Mouse (Mus musculus): ENCODE data around the gene Apba3. TPM values are rescaled to one million over a fixed set of nuclear protein-coding genes. Genes with fewer than 3 reads are reported as not detected.

Apba3 gene
- polyA plus RNA-seq, 1 experiment from 2014 or later, result 55.5 TPM

DNA sequence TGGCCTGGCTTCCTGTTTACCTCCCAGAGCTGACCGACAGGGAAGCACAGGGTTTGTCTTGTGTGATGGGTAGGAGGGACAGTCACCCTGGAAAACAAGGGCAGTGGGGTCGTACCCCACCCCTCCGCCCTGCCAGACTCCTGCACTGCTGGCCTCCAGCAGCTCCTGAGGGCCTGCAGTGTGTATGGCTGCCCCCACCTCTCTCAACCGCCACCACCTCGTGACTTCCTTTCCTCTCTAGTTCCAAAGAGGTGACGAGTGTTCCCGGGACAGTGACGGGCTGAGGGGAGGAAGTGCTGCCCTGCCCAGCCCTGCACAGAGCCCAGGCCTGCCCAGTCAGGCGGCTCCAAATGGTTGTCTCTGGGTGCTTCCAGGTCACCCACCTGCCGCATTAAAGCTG, 31.1 kb downstream of the Apba3 start:
- WGBS, result 80% methylated on average over 10 of the region's 10 CpGs
- no peak for DNase-seq (ENCODE audit: low spot score)
- H3K36me3 ChIP-seq, result peaks cover 37% of the 10 kb centered on the region
- H3K4me3 ChIP-seq, result no peak overlapping the region
- no peaks in the 10 kb centered on the region for H3K9me3 ChIP-seq (replicated peaks)
- 0 out of 2 replicates have a peak overlapping the region, but pooled peaks have one; percentile 7 for H3K27ac ChIP-seq (replicated peaks)
- peaks cover 84% of the 10 kb centered on the region for H3K4me1 ChIP-seq
- no peaks in the 10 kb centered on the region for H3K27me3 ChIP-seq (ENCODE audit: low read depth, poor library complexity, severe bottlenecking)

DNA sequence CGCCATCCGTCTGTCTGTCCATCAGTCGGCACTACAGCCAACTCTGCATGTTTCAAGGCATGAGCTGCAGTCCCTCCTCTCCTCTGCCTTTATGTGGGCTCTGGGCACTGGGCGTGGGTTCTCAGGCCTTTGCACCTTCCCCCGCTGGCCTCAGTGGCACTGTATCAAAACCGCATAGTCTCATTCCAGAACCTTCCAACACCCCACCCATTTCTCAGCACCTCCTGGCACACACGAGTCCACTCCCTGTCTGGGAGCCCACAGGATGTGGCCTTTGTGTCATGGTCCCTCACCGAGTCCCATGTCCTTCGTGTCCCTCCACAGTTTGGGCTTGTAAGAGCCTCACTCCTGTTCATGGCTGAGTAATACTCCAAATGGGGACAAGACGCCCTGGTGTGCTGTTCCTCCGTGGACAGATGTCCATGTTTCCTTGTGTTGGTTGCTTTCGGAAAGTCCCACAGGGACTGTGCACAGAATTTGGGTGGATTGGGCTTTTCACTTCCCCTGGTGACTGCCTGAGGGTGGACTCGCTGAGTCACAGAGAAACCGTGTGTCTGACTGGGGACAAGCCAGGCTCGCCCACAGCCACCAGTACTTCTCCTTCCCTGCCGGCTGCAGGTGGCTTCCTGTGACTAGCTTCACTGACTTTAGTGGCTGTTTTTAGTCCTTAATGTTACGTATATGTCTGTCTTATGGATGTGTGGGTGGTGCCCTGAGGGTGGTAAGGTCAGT, 31.8 kb downstream of the Apba3 start:
- no peak for DNase-seq (ENCODE audit: low spot score)
- 94% methylated on average over 17 of the region's 17 CpGs for whole genome bisulfite sequencing
- Histone ChIP-seq H3K36me3 (peaks cover 37% of the 10 kb centered on the region), H3K4me1 (peaks cover 87% of the 10 kb centered on the region), H3K9me3 (replicated peaks) (no peaks in the 10 kb centered on the region), H3K4me3 (no peak overlapping the region; the same call in 1 of the 2 replicates), H3K27ac (replicated peaks) (no peak overlapping the region), H3K27me3 (ENCODE audit: low read depth, poor library complexity, severe bottlenecking) (no peaks in the 10 kb centered on the region)

DNA sequence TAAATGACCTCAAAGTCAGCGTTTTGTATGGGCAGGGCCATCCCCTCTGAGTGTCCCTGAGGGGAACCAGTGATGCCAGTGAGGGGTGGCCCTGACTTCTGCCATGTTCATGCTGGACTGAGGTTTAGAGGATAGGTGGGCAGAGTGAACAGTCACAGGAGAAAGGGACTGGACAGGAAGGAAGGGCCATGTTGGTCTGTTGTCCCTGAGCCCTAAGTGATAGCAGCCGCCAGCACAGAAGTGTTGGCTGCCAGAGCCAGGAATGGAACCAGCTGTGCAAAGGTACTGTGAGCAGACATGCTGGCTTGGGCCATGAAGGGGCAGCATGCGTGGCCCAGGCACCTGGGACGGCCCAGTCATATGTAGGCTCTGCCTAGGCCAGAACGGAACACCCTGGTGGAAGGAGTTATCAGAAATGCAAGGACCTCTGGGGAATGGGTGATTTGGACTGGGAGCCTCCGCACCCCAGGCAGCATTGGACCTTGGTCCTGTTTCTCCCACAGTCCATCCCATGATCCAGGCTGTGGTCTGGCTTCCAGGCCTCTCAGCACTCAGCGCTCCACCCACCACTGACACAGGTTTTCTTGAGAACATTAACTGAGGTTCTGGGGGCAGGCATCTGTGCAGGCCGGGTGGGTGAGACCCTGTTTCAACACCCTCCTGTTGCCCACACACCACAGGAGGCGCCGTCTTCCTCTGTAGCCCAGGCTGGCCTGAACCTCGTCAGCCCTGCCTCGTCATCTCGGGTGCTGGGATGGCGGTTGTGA, 33.0 kb downstream of the Apba3 start:
- H3K27me3 ChIP-seq (ENCODE audit: low read depth, poor library complexity, severe bottlenecking), result no peaks in the 10 kb centered on the region
- no peak overlapping the region for H3K4me3 ChIP-seq
- H3K9me3 ChIP-seq (replicated peaks), result no peaks in the 10 kb centered on the region
- no peak for DNase-seq (ENCODE audit: low spot score)
- 92% methylated on average over 14 of the region's 14 CpGs for WGBS
- H3K27ac ChIP-seq (replicated peaks), result peak overlapping the region; percentile 52; the same call in 1 of the 2 replicates
- H3K36me3 ChIP-seq, result peaks cover 39% of the 10 kb centered on the region
- H3K4me1 ChIP-seq, result peaks cover 85% of the 10 kb centered on the region

DNA sequence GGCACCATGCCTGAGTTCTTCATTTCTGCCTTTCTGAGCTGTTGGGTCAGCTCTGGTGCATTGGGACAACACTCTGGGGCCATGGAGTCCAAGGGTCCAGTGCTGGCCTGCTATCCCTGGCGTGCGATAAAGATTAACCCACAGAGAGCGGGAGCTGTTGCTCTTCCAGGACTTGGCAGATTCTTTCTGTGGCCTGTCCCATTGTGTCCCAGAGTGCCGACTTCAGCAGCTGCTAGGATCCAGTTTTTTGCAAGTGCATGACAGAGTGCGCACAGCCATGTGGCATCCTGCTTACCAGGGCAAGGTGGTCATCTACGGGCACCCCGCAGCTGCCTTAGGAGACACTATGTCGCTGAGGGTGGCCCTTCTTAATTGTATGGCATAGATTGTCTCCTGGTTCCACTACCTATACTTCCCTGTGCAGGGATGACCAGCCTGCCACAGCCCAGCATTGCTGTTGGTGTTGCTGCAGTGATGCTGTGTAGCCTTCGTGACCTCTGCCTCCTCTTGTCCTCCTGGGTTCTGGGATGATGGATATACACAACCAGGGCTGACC, 33.7 kb downstream of the Apba3 start:
- no peaks in the 10 kb centered on the region for H3K9me3 ChIP-seq (replicated peaks)
- H3K36me3 ChIP-seq, result peaks cover 43% of the 10 kb centered on the region
- H3K4me1 ChIP-seq, result peaks cover 81% of the 10 kb centered on the region
- WGBS, result 88% methylated on average over 9 of the region's 9 CpGs
- H3K27me3 ChIP-seq (ENCODE audit: low read depth, poor library complexity, severe bottlenecking), result no peaks in the 10 kb centered on the region
- H3K4me3 ChIP-seq, result no peak overlapping the region
- no peak for DNase-seq (ENCODE audit: low spot score)
- 0 out of 2 replicates have a peak overlapping the region, but pooled peaks have one; percentile 52 for H3K27ac ChIP-seq (replicated peaks)

DNA sequence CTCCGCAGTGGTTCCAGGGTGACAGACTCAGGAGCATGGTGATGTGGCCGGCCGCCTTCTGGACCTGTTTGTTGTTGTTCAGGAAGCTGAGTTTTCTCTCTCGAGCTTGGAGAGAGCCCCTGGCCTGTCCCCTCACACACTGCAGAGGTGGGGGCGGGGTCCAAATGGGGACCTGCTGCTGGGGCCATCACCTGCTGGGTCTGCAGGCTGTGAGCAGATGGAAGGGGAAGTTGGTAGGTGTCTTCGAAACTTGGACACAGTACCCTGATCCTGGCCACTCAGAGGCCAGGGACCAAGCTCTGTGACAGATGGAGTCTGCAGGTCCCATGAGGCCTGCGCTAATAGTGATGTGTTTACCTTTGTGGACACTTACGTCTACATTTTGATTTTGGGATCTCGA, 34.6 kb downstream of the Apba3 start:
- no peak for DNase-seq (ENCODE audit: low spot score)

DNA sequence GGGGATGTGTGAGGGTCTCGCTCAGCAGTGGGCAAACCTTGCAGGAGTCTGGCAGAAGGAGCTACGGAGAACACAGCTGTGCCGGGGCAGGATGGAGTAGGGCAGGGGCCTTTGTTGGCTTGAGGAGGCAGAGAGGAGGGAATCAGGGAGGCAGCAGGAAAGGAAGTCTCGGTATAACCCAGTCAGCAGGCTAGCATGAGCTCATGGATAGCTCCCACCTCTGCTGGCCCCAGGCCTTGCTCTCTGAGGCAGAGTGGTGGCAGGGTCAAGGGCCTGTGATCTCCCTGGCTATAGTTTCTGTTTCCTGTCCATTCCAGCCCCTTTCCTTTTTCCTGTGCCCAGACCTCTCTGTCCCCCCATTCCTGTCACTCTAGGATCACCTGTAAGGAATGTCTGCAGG, 35.5 kb downstream of the Apba3 start:
- WGBS, result 77% methylated on average over 4 of the region's 4 CpGs
- H3K4me1 ChIP-seq, result peaks cover 66% of the 10 kb centered on the region
- DNase-seq (ENCODE audit: low spot score), result no peak
- H3K27ac ChIP-seq (replicated peaks), result peak overlapping the region; percentile 67
- no peaks in the 10 kb centered on the region for H3K27me3 ChIP-seq (ENCODE audit: low read depth, poor library complexity, severe bottlenecking)
- no peaks in the 10 kb centered on the region for H3K9me3 ChIP-seq (replicated peaks)
- H3K36me3 ChIP-seq, result peaks cover 49% of the 10 kb centered on the region
- peak overlapping the region; percentile 9; the same call in 1 of the 2 replicates for H3K4me3 ChIP-seq

More for the DNA sequence above, 34.6 kb downstream of the Apba3 start:
- H3K27me3 ChIP-seq (ENCODE audit: low read depth, poor library complexity, severe bottlenecking), result no peaks in the 10 kb centered on the region
- H3K9me3 ChIP-seq (replicated peaks), result no peaks in the 10 kb centered on the region
- H3K36me3 ChIP-seq, result peaks cover 43% of the 10 kb centered on the region
- H3K4me3 ChIP-seq, result no peak overlapping the region
- WGBS, result 81% methylated on average over 9 of the region's 9 CpGs
- peaks cover 73% of the 10 kb centered on the region for H3K4me1 ChIP-seq
- 0 out of 2 replicates have a peak overlapping the region, but pooled peaks have one; percentile 0 for H3K27ac ChIP-seq (replicated peaks)

DNA sequence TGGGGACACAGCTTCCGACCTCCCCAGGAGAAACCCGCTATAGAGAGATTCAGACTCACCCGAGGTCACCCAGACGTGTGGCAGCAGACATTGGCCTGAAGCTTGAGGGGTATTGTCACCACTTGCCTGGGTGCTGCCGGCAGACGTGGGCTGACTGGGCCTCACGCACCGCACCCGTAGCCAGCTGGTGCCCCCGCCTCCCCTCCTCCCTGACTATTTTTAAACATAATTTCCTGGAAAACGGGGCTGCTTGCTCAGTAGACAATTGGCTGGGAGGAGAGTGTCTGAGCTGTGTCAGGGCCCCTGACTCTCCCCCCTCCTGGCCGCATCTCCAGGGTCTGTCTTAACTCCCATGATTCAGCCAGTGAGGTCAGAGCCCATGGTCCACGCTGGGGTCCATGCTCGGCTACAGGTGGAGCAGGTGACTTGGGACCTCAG, 36.0 kb downstream of the Apba3 start:
- Histone ChIP-seq H3K4me3 (peak overlapping the region; percentile 20), H3K27ac (replicated peaks) (peak overlapping the region; percentile 67; the same call in 1 of the 2 replicates), H3K4me1 (peaks cover 61% of the 10 kb centered on the region), H3K27me3 (ENCODE audit: low read depth, poor library complexity, severe bottlenecking) (no peaks in the 10 kb centered on the region), H3K36me3 (peaks cover 52% of the 10 kb centered on the region), H3K9me3 (replicated peaks) (no peaks in the 10 kb centered on the region)
- WGBS, result 87% methylated on average over 14 of the region's 14 CpGs
- no peak for DNase-seq (ENCODE audit: low spot score)

DNA sequence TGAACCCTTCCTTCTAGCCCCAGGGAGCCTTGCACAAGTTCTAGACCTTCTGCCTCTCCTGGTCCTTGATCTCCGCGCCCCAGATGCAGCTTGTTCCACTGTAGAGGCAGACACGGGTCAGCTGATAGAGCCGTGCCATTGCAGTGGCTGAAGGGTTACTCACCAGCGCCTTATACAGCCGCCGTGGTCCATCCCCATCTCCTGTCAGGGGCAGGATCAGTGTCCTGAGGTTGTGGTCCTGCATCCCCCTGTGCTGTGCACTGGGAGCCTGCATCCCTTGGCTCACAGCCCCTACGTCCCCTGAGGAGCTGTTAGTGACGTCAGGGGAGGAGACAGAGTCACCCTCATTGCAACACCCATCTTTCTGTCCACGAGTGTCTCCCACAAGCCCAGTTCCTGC, 36.5 kb downstream of the Apba3 start:
- Histone ChIP-seq H3K4me1 (peaks cover 58% of the 10 kb centered on the region), H3K9me3 (replicated peaks) (no peaks in the 10 kb centered on the region), H3K27me3 (ENCODE audit: low read depth, poor library complexity, severe bottlenecking) (no peaks in the 10 kb centered on the region), H3K27ac (replicated peaks) (peak overlapping the region; percentile 67; the same call in 1 of the 2 replicates), H3K36me3 (peaks cover 52% of the 10 kb centered on the region), H3K4me3 (peak overlapping the region; percentile 20; the same call in 1 of the 2 replicates)
- 79% methylated on average over 10 of the region's 10 CpGs for WGBS
- no peak for DNase-seq (ENCODE audit: low spot score)

DNA sequence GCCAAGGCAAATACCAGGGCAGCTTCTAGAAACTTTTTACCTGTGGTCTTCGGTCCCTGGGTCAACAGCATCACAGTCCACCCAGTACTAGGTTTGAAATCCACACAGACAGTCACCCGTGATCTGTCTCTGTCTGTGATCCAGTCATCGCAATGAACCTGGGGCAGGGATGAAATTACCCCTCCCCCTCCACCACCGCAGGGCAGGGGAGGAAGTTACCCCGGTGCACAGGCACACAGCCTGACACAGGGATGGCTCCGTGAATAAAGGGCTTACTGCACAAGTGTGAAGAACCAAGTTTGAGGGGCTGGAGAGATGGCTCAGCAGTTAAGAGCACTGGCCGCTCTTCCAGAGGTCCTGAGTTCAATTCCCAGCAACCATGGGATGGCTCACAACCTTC, 37.0 kb downstream of the Apba3 start:
- Histone ChIP-seq H3K27ac (replicated peaks) (no peak overlapping the region; the same call in 1 of the 2 replicates), H3K27me3 (ENCODE audit: low read depth, poor library complexity, severe bottlenecking) (no peaks in the 10 kb centered on the region), H3K4me1 (peaks cover 58% of the 10 kb centered on the region), H3K4me3 (no peak overlapping the region), H3K9me3 (replicated peaks) (no peaks in the 10 kb centered on the region), H3K36me3 (peaks cover 54% of the 10 kb centered on the region)
- no peak for DNase-seq (ENCODE audit: low spot score)
- 81% methylated on average over 7 of the region's 7 CpGs for WGBS

DNA sequence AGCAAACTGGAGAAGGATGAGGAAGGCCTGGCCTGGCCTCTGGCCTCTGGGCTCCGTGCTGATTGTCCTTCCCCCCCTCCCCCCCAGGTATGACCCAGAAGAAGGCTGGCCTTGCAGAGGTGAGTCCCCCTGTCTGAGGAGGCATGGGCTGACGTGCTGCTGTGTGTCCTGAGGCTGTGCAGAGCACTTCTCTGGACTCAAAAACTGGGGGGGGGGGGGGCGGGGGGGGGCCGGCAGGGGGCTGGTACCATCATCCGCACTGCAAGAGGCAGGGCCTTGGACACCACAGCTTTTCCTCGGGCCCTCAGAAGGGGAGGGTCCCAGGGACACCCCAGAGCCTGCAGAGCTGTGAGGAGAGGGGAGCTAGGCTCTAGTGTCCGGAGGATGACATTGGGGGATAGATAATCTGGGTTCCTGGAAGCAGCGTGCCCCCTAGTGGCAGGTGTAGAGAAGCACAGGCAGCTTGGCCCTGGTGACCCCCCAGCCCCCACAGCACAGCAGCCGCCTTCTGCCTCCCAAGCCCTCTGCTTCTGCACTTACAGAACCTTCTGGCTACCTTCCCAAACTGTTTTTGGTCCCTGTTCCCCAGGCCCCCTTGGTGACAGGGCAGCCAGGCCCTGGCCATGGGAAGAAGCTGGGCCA, 38.0 kb downstream of the Apba3 start:
- peaks cover 48% of the 10 kb centered on the region for H3K4me1 ChIP-seq
- peaks cover 64% of the 10 kb centered on the region for H3K36me3 ChIP-seq

DNA sequence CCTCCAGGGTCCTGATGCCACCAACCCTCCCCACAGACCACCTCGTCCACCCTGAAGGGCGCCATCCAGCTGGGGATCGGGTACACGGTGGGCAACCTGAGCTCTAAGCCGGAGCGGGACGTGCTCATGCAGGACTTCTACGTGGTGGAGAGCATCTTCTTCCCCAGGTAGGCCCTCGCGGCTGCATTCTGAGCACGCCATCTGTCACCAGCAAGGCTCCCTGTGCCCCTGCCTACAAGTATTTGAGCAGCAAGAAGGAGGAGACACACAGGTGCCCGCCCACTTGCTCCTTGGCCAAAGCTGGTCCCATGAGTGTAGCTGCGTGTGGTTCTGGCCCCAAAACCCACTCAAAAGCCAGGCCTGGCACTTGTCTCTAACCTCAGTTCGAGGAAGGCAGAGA, 38.9 kb downstream of the Apba3 start:
- H3K27ac ChIP-seq (replicated peaks), result no peak overlapping the region
- H3K4me1 ChIP-seq, result peaks cover 39% of the 10 kb centered on the region
- no peak overlapping the region for H3K4me3 ChIP-seq
- H3K9me3 ChIP-seq (replicated peaks), result no peaks in the 10 kb centered on the region
- no peak for DNase-seq (ENCODE audit: low spot score)
- H3K27me3 ChIP-seq (ENCODE audit: low read depth, poor library complexity, severe bottlenecking), result no peaks in the 10 kb centered on the region
- peaks cover 71% of the 10 kb centered on the region for H3K36me3 ChIP-seq
- 95% methylated on average over 14 of the region's 14 CpGs for WGBS

More for the DNA sequence above, 38.0 kb downstream of the Apba3 start:
- 0 out of 2 replicates have a peak overlapping the region, but pooled peaks have one; percentile 9 for H3K4me3 ChIP-seq
- no peaks in the 10 kb centered on the region for H3K9me3 ChIP-seq (replicated peaks)
- peak; percentile 62 for DNase-seq (ENCODE audit: low spot score)
- WGBS, result 24% methylated on average over 8 of the region's 9 CpGs
- H3K27ac ChIP-seq (replicated peaks), result peak overlapping the region; percentile 33; the same call in 1 of the 2 replicates
- no peaks in the 10 kb centered on the region for H3K27me3 ChIP-seq (ENCODE audit: low read depth, poor library complexity, severe bottlenecking)

DNA sequence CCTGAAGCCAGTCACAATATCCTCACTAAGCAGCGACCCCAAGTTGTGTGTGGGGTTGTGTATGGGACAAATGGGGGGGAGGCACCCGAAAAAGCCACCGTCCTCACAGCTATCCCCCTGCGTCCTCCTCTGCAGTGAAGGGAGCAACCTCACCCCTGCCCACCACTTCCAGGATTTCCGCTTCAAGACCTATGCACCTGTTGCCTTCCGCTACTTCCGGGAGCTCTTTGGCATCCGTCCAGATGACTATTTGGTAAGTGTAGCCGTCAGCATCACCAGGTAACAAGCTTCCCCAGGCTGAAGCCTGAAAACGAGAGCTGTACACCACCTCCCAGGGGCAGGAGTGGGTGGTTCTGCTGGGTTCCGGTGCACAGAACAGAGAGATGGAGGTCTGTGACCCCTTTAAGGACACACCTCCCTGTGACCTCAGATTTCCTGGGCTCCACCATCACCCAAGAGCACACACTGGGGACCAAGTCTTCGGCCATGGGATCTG, 39.5 kb downstream of the Apba3 start:
- H3K4me3 ChIP-seq, result no peak overlapping the region
- H3K27me3 ChIP-seq (ENCODE audit: low read depth, poor library complexity, severe bottlenecking), result no peaks in the 10 kb centered on the region
- H3K36me3 ChIP-seq, result peaks cover 77% of the 10 kb centered on the region
- no peaks in the 10 kb centered on the region for H3K9me3 ChIP-seq (replicated peaks)
- H3K4me1 ChIP-seq, result peaks cover 34% of the 10 kb centered on the region
- 93% methylated on average over 12 of the region's 12 CpGs for WGBS
- DNase-seq (ENCODE audit: low spot score), result no peak
- H3K27ac ChIP-seq (replicated peaks), result no peak overlapping the region
